ENCODE assay signal across 9 mouse cellular contexts in the genomic region with DNA sequence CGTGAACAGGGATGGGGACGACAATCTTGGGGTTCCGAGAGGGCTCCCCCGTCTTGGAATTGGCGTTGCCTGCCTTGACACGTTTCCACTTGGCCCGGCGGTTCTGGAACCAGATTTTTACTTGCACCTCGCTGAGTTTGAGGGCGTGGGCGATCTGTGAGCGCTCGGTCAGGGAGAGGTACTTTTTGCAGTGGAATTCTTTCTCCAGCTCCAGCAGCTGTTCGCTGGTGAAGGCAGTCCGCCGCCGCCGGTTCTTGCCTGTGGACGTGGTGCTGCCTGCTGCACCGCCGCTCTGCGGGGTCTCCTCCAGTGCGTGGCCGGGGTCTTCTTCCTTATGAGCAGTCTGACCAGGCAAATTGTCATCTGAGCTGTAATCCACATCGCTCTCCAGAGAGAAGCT. TPM values are rescaled to one million over a fixed set of nuclear protein-coding genes. Genes with fewer than 3 reads are reported as not detected.
DNase-seq lines count a peak whose midpoint lies in the region; ATAC-seq lines count a peak whose summit lies in the region.
"Had no signal": no experiment of that assay in that cellular context is flagged by ENCODE, and none has a peak within 500 bp of the region (broad histone marks: within the 10 kb centered on the region; RNA-seq: fewer than 3 reads in every experiment).

No protein-coding gene starts in this region.

- H3K4me1 ChIP-seq in forebrain, embryonic 13.5 days, result peaks cover 74% of the 10 kb centered on the region
- H3K4me1 ChIP-seq in limb, embryonic 10.5 days, result peaks cover 95% of the 10 kb centered on the region
- H3K4me1 ChIP-seq in neural tube, embryonic 13.5 days (replicated peaks), result peaks cover 98% of the 10 kb centered on the region

- no peaks in the 10 kb centered on the region for H3K9me3 ChIP-seq in forebrain, embryonic 13.5 days (replicated peaks)
- H3K9me3 ChIP-seq in limb, embryonic 10.5 days (replicated peaks), result no peaks in the 10 kb centered on the region
- H3K9me3 ChIP-seq in neural tube, embryonic 13.5 days, result no peaks in the 10 kb centered on the region

- no peak overlapping the region for H3K27ac ChIP-seq in forebrain, embryonic 13.5 days
- H3K27ac ChIP-seq in limb, embryonic 10.5 days, result no peak overlapping the region
- H3K27ac ChIP-seq in neural tube, embryonic 13.5 days (replicated peaks), result peak overlapping the region; percentile 83; the same call in 1 of the 2 replicates

- WGBS in forebrain, embryonic 13.5 days, result 3% methylated on average over 25 of the region's 25 CpGs
- 8% methylated on average over 25 of the region's 25 CpGs for WGBS in limb, embryonic 10.5 days
- WGBS in neural tube, embryonic 13.5 days, result 5% methylated on average over 25 of the region's 25 CpGs

- H3K4me3 ChIP-seq in forebrain, embryonic 13.5 days, result peak overlapping the region; percentile 42
- peak overlapping the region; percentile 67 for H3K4me3 ChIP-seq in limb, embryonic 10.5 days
- peak overlapping the region; percentile 64 for H3K4me3 ChIP-seq in neural tube, embryonic 13.5 days
- H3K4me3 ChIP-seq: myocyte had no signal

- H3K9ac ChIP-seq in forebrain, embryonic 13.5 days, result peak overlapping the region; percentile 6; the same call in 1 of the 2 replicates
- H3K9ac ChIP-seq in neural tube, embryonic 13.5 days, result peak overlapping the region; percentile 89

- ATAC-seq in forebrain, embryonic 13.5 days, result no peak
- ATAC-seq in neural tube, embryonic 13.5 days (ENCODE audit: low read depth), result no peak

- peak; percentile 29 for DNase-seq in kidney, postnatal 10 days
- DNase-seq in kidney, postnatal 25 days, result no peak
- DNase-seq in limb, embryonic 10.5 days (ENCODE audit: low spot score), result peak; percentile 67
- no peak for DNase-seq in cerebellum, adult 8-10 months
- DNase-seq in cerebellum, postnatal 36 days, result no peak
- DNase-seq in frontal cortex, postnatal 36 days (ENCODE audit: low spot score in 2 of 2), result no peak

- H3K27me3 ChIP-seq in forebrain, embryonic 13.5 days, result peaks cover 100% of the 10 kb centered on the region
- H3K27me3 ChIP-seq in limb, embryonic 10.5 days (ENCODE audit: low read depth, poor library complexity, severe bottlenecking), result peaks cover 99% of the 10 kb centered on the region
- peaks cover 80% of the 10 kb centered on the region for H3K27me3 ChIP-seq in neural tube, embryonic 13.5 days

- H3K4me2 ChIP-seq in forebrain, embryonic 13.5 days, result peak overlapping the region; percentile 12
- H3K4me2 ChIP-seq in neural tube, embryonic 13.5 days, result peak overlapping the region; percentile 80

- H3K36me3 ChIP-seq in forebrain, embryonic 13.5 days (ENCODE audit: poor library complexity, severe bottlenecking), result no peaks in the 10 kb centered on the region
- no peaks in the 10 kb centered on the region for H3K36me3 ChIP-seq in limb, embryonic 10.5 days
- no peaks in the 10 kb centered on the region for H3K36me3 ChIP-seq in neural tube, embryonic 13.5 days

RNA-seq across cellular contexts. Expression of a gene that starts 2.3 kb away (rescaled TPM):
- 18.7 and 29.4 TPM in 2 replicates for polyA plus RNA-seq in forebrain, embryonic 13.5 days (2015; fragmentation: Nextera tagmentation; extraction: Ambion mirVana)
- polyA plus RNA-seq in limb, embryonic 10.5 days (2016; fragmentation: Nextera tagmentation; extraction: Ambion mirVana), result 5.3 and 9.5 TPM in 2 replicates
- polyA plus RNA-seq in neural tube, embryonic 13.5 days (2015; fragmentation: Nextera tagmentation; extraction: Ambion mirVana), result 42.7 and 44.6 TPM in 2 replicates
- polyA plus RNA-seq: myocyte had no signal

Comparison
In these comparisons a context has a peak if more than half of its experiments do, and no peak if none do; other contexts are left out.
1. DNase-seq: peak in kidney, postnatal 10 days (single experiment) and limb, embryonic 10.5 days (single experiment); none in kidney, postnatal 25 days (0 of 2), cerebellum, adult 8-10 months (single experiment), cerebellum, postnatal 36 days (0 of 2) and frontal cortex, postnatal 36 days (0 of 2).
2. Peak in every context shown above with its lines, with median percentiles within 50 percentile points of each other: H3K4me3 ChIP-seq.